Mouse (Mus musculus): ENCODE measurements at regions not wholly inside any gene's neighbourhood (a gene's known extent, or its start where the extent isn't known, plus 50 kb on each side); places are given as distances from the start of the nearest gene placed in this dataset.

DNA sequence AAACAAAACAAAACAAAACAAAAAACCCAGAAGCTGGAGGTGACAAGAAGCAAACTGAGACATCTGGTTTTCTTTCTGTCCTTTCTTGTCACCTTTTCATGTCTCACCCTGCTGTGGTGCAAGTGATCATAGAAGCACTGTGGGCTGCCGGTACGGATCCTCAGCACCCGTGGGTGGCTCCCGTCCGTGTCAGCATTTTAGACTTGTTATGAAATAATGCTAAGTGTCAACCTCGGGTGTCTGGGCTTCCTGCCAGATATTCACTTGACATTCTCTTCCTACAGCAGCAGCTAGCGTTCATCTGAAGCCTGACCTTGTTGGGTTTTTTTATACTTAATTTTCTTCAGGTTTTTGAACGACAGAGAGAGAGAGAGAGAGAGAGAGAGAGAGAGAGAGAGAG, 404.7 kb downstream of the Pla2g4a start:
- peak in 1 of 2 experiments; percentile 11 for DNase-seq (ENCODE audit: low spot score in 2 of 2)

DNA sequence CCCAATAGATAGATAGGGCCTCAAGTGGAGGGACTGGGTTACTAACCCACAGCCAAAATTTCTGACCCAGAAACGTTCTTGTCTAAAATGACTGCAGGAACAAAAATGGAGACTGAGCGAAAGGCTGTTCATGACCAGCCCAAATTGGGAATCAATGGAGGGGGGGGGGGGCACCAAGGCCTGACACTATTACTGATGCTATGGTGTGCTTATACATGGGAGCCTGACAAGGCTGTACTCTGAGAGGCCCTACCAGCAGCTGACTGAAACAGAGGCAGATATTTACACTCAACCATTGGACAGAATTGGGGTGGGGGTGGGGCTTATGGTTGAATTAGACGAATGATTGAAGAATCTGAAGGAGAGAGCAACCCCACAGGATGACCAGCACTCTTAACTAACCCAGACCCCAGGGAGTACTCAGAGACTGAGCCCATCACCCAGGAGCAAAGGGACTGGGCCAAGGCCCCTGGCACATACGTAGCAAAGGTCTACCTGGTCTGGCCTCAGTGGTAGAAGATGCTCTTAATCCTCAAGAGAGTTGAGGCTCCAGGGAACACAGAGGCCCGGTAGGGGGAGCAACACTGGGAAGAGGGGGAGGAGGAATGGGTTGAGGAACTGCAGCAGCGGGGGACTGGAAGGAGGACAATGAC, 405.6 kb downstream of the Pla2g4a start:
- no peak for DNase-seq (ENCODE audit: low spot score in 2 of 2)

DNA sequence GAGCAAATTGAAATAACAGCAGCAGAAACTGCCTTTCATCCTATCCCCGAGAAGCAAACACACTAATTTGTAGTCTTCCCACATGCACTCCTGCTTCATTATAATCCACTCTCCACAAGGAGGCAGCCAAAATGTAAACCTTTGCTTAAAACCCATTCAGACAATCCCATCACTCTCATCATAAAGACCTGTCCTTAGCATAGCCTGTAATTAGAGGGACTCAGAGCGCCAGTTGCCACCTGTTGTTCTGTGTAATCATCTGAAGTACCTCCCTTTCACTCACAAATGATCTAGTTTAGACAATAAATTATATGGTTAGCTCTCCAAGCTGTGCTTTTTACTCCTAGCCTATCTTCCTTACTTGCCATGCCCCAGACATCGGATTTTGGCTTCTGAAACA, 415.0 kb downstream of the Pla2g4a start:
- DNase-seq (ENCODE audit: low spot score in 2 of 2): no peak

DNA sequence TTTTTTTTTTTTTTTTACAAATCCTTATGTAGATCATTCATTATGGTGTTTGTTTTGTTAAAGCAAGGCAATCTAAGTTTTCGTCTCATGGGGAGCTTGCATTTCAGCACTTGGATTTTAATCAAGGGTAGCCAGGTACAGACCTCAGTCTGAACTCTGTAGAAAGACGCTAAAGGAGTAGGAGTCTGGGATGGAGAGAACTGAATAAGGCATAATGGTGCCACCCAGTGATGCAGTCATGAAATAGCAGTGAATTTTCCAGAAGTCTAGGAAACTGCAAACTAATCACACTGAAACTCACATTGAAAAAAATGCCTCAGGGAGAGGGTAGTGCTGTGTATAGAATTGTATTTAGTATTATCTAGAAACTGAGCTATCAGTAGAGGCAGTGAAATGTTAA, 419.7 kb downstream of the Pla2g4a start:
- DNase-seq (ENCODE audit: low spot score in 2 of 2): no peak

DNA sequence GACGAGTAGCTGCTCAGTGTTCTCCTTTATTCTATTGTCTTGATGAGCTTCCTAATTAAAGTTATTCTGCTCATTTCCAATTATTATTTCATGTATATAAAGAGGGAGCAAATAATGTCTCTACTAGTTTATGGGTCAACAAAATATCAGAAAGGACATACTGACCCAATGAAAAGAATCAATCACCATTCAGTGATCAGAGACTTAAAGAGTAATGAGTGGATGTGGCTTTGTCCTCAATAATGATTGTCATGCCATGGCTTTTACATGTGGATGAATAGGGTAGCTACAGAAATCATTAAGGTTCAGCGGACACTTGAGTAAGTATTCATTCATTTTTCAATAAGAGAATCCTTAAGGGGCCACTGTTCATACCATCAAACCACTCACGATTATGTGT, 427.4 kb downstream of the Pla2g4a start:
- DNase-seq (ENCODE audit: low spot score in 2 of 2): no peak
